Mouse (Mus musculus) olfactory bulb, adult 2 months (tissue): Measurements from ENCODE around the gene Apobec2. TPM values are rescaled to one million over a fixed set of nuclear protein-coding genes. Genes with fewer than 3 reads are reported as not detected.

Experiments
- H3K27ac ChIP-seq: fragments of 200-500 bp; 2 replicates; pipeline ENCODE4 v1.5.1; 2012; ENCODE audit warnings: low read depth, low read length; ENCODE audit not compliant: insufficient read depth
- H3K4me1 ChIP-seq: fragments of 200-500 bp; 2 replicates; pipeline ENCODE4 v1.6.1; 2012; ENCODE audit warnings: low read length; ENCODE audit not compliant: control insufficient read depth, insufficient read depth
- H3K4me3 ChIP-seq: fragments of 200-500 bp; 2 replicates; pipeline ENCODE4 v1.5.1; 2012; ENCODE audit warnings: mild to moderate bottlenecking, low read depth, low read length, moderate library complexity; ENCODE audit not compliant: insufficient read depth
- CTCF ChIP-seq: fragments of 200-500 bp; IDR thresholded peaks from 2 replicates; pipeline ENCODE4 v1.5.1; 2012; ENCODE audit warnings: low read depth, mild to moderate bottlenecking, low read length, moderate library complexity; ENCODE audit not compliant: insufficient read depth
- POLR2A ChIP-seq: fragments of 200-500 bp; IDR thresholded peaks from 2 replicates; pipeline ENCODE4 v1.6.1; 2012; ENCODE audit warnings: mild to moderate bottlenecking, low read depth, low read length, moderate library complexity; ENCODE audit not compliant: insufficient read depth
- WGBS: fragments of 180-500 bp; shearing (Covaris S2); methylation state at CpG from one replicate; pipeline ENCODE4 v1.1.7; 2018; 5-methylcytosine and 5-hydroxymethylcytosine counted together
- polyA plus RNA-seq: library from polyadenylated mRNA; stranded (reverse); fragments of >200 nt; gene quantifications from 2 replicates; pipeline ENCODE4 v1.2.4, GENCODE M21; 2012; ENCODE audit warnings: low replicate concordance; ENCODE audit not compliant: missing spikeins, insufficient read depth, insufficient read length

Apobec2 gene
- polyA plus RNA-seq, 1 experiment = not detected

GRCm38 (mm10) chr17:48372987-48373386, 59.7 kb downstream of the Apobec2 start:
- TF ChIP-seq POLR2A (no peak), CTCF (no peak)
- no peak overlapping the region for H3K4me3 ChIP-seq
- H3K27ac ChIP-seq = no peak overlapping the region
- 0 out of 2 replicates have a peak, but pooled peaks cover 2% of the 10 kb centered on the region for H3K4me1 ChIP-seq
- 49% methylated on average over 8 of the region's 8 CpGs for WGBS

GRCm38 (mm10) chr17:48371621-48372020, 61.1 kb downstream of the Apobec2 start:
- Histone ChIP-seq H3K4me1 (0 out of 2 replicates have a peak, but pooled peaks cover 2% of the 10 kb centered on the region), H3K27ac (no peak overlapping the region), H3K4me3 (no peak overlapping the region)
- TF ChIP-seq CTCF = no peak

Other genes with a start within 250 kb of the Apobec2 start
- gene Trem1, start 200.2 kb downstream of the Apobec2 start, polyA plus RNA-seq = not detected in 2 replicates
- gene Trem3, start 185.2 kb downstream of the Apobec2 start, polyA plus RNA-seq = not detected in 2 replicates
- not detected in 2 replicates for gene Treml4, start 168.6 kb downstream of the Apobec2 start, polyA plus RNA-seq
- gene Treml2, start 133.4 kb downstream of the Apobec2 start, polyA plus RNA-seq = not detected in 2 replicates
- gene B430306N03Rik, start 116.8 kb downstream of the Apobec2 start, polyA plus RNA-seq = not detected in 2 replicates
- not detected in 2 replicates for gene Trem2, start 86.5 kb downstream of the Apobec2 start, polyA plus RNA-seq
- not detected in 2 replicates for gene Treml1, start 73.0 kb downstream of the Apobec2 start, polyA plus RNA-seq
- not detected in 2 replicates for gene Nfya, start 23.0 kb downstream of the Apobec2 start, polyA plus RNA-seq
- not detected in 2 replicates for gene Oard1, start 22.9 kb downstream of the Apobec2 start, polyA plus RNA-seq
- gene Tspo2, start 18.6 kb upstream of the Apobec2 start, polyA plus RNA-seq = not detected in 2 replicates
- not detected in 2 replicates for gene Unc5cl, start 22.0 kb upstream of the Apobec2 start, polyA plus RNA-seq